Mouse (Mus musculus) ES-CJ7 (cell line): ENCODE measurements around the gene Rccd1.

Experiments used
- DNase-seq: peaks from one replicate; pipeline ENCODE4 v3.0.0; 2011; ENCODE audit warnings: low read depth, low spot score

The Rccd1 gene

DNA sequence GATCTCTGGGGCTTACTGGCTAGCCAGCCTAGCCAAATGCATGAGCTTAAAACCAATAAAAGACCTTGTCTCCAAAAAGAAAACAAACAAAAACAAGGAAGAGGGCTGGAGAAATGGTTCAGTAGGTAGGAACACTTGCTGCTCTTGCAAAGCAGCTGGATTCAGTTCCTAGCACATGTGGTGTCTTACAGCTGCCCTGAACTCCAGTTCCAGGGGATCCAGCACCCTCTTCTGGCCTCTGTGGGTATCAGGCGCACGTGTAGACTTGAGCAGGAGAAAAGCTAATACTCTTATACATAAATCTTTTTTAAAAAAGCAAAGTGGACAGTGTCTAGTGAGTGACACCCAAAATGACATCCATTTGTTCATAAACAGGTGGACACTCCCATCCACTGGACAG, 22.7 kb downstream of the Rccd1 start:
- peak; percentile 41 for DNase-seq

DNA sequence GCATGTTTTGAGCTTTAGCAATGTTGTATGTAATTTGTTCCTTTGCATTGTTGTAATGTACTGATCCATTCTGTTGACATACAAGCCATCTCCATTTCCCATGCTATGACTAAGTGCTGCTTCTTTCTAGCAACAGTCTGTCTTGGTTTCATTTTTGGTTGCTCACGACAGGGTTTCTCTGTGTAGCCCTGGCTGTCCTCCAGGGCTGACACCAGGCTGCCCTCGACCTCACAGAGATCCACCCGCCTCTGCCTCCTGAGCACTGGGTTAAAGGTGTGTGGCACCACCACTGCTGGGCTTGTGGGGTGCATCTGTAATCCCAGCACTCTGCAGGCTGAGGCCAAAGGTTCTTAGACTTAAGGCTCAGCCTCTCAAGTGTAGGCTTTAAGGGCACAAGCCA, 24.7 kb downstream of the Rccd1 start:
- no peak for DNase-seq

DNA sequence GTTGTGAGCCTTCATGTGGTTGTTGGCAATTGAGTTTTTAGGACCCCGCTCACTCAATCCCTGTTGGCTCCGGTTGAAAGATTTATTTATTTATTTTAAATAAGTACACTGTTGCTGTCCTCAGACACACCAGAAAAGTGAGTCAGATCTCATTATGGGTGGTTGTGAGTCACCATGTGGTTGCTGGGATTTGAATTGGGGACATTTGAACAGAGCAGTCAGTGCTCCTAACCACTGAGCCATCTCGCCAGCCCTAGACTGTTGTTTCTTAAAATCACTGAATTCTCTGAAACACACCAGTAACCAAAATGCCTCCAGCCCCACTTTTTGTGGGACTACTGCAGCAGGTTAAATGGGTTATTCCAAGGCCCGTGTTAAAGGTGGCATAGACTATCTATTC, 25.5 kb downstream of the Rccd1 start:
- DNase-seq: no peak

- no peak for DNase-seq
Measured at GRCm38 (mm10) chr7:80297041-80297440, 27.2 kb downstream of the Rccd1 start.

DNA sequence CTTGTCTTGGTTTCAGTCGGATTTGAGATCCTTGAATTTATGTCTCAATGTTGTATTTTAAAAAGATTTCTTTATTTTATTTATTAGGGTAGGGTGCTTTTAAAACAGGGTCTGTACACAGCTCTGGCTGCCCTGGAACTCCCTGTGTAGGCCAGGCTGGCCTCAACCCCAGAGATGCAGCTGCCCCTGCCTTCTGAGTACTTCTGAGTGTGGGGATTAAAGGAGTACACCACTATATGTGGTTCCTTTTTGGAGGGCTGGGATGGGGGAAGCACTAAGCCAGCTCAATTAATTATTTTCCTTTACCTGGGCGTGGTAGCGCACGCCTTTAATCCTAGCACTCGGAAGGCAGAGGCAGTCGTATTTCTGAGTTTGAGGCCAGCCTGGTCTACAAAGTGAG, 27.8 kb downstream of the Rccd1 start:
- no peak for DNase-seq

DNA sequence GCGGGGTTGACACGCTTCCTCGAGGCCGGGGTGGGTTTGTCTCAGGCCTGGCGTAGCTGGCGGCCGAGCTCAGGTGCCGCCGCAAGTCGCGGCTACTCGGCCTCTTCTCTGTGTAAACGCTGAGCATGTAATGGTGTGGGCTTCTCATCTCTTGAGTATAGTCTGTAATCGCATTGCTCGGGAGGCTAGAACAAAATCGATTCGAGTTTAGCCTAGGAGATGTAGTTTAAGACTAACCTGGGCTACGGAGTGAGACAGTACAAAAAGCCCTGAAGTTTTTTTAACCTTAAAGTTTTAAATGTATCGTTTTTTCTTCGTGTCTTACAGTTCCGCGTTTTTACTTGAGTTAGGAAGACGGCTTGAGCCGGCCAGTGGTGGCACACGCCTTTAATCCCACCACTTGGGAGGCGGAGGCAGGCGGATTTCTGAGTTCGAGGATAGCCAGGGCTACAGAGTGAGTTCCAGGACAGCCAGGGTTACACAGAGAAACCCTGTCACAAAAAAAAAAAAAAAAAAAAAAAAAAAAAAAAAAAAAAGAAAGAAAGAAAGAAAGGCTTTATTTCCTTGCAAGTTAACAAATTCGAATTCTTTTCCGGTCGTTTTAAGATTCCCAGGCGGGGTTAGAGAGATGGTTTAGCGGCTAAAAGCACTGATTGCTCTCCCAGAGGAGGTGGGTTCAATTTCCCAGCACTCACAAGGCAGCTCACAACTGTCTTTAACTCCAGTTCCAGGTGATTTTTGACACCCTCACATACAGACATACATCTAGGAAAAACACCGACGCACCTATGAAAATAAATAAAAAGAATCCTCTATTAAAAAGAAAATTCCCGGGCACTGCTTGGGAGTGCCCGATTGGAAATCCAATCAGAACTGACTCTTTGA, 29.2 kb downstream of the Rccd1 start:
- no peak for DNase-seq

DNA sequence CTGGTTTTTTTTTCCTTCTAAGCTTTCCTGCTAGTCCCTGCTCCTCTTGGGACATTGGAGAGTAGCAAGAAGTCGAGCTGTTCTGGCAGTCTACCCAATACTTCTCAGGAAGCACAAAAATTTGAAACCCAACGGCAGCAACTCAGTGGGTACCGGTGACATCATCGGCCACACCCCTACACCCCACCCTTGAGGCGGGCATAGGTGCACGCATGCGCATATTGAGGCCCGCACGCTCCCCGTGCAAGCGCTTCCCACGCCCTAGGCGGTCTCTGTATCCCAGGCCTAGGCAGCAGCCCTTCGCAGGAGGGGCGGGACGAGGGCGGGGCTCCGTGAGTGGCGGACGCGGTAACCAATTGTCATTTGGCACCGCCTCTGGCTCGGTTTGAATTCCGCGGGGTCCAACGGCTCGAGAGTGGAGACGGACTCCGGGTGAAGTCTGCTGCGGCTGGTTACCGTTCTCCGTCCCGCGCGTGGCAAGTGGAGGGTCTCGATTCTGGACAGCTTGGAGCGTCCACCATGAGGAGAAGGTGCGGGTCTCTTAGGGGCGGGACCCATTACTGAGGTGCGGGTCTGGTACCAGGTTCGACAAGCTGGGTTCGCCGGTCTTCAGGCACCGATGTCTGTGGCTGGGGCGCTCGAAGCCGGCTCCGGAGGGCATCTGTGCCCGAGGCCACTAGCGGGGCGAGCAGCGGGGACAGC, 30.0 kb downstream of the Rccd1 start, which contains the start of gene Prc1:
Prc1 (plus strand) TSS at position 389 of the 702 bp plus-strand sequence.
- DNase-seq: peak; percentile 98

GRCm38 (mm10) chr7:80287736-80288135, 36.5 kb downstream of the Rccd1 start:
- no peak for DNase-seq

DNA sequence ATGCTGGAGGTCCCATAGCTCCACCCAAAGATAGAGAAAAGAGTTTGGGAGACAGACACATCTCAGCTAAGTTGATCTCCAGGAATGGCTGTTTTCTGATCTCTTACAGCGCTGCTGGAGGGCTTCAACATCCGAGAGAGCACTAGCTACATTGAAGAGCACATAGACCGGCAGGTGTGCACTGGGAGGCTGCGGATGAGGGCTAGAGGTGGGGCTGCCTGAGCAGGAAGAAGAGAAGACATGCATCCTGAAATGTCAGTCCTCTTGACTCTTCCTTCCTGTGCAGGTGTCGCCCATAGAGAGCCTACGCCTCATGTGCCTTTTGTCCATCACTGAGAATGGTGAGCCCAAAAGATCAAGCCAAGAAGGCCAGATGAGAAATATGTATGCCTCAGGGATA, 38.5 kb downstream of the Rccd1 start:
- DNase-seq: no peak

GRCm38 (mm10) chr7:80284391-80284790, 39.9 kb downstream of the Rccd1 start:
- no peak for DNase-seq

GRCm38 (mm10) chr7:80283226-80283918, 40.9 kb downstream of the Rccd1 start:
- DNase-seq: no peak

DNA sequence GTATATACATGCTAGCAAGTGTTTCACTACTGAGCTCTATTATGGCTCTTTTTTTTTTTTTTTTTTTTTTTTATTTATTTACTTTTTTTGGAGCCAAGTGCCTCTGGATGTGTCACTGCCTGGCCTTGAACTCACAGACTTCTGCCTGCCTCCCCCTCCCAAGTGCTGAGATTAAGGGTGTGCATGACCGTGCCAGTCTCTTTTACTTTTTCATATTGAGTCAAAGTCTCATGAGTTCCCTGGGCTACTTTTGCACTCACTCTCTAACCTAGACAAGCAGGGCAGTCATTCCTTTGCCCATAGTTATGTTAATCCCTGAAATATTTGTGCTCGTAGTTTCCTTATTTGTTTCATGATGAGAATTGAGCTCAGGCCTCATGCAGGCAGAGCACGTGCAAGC, 42.6 kb downstream of the Rccd1 start:
- no peak for DNase-seq

DNA sequence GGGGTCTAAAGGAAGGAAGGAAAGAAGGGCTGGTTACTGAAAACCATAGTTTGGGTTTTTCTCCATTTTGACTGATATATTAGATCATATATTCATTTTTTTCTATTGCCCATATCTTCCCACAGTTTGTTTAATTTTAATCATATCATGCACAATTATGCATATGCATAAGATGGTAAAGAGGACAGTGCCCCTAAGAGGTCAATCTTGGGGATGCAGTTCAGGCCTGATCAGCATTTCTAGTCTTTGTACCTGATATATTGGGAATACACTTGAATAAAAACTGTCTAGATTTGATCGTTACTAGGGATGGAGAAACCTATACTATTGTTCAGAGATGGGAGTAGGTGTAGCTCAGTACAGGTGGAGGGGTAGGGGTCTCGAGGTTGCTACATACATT, 43.3 kb downstream of the Rccd1 start:
- DNase-seq: no peak

DNA sequence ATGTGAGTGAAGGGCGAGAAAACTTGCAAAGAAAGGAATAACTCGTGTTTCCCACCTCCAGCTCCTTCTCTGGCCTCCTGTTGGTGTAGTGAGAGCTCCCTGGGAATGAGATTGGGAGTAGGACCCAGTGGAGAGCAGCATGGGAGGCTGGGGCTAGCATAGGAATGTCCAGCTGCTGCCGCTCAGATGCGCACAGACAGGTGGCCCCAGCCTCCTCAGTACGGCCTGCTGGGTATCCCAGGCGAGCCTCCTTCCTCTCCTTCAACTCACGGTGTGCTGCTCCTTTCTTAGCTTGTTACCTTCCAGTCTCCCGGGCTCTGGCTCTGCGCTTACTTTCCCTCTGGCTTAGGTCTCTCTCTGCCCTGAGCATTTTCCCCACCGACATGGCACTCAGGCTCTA, 44.2 kb downstream of the Rccd1 start:
- DNase-seq: no peak

- no peak for DNase-seq
Measured at GRCm38 (mm10) chr7:80276374-80276773, 47.9 kb downstream of the Rccd1 start.

- DNase-seq: no peak
Measured at GRCm38 (mm10) chr7:80273456-80273855, 50.8 kb downstream of the Rccd1 start.

- DNase-seq: no peak
Measured at GRCm38 (mm10) chr7:80269751-80270255, 54.5 kb downstream of the Rccd1 start.

- peak; percentile 94 for DNase-seq
Measured at GRCm38 (mm10) chr7:80268897-80269750, 55.1 kb downstream of the Rccd1 start, which contains the start of gene Vps33b. Gene Vps33b, plus strand, starts transcription at chr7:80269649.

DNA sequence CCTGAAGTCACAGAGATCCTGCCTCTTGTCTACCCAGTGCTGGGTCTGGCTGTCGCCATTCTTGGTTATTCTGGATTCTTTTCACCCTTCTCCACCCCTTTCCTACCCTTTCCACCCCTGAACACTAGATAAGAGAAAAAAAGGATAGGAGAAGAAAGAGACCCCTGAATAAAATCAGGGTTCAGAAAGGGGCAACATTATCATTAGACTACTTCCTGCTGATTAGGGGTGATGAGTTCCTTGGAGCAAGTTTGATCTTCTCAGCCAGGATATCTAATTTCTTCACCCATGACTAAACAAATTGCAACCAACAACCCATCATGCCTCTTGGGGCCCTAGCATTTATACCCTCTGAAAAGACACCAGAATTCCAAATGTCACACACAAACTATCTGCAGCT, 56.5 kb downstream of the Rccd1 start:
- DNase-seq: no peak

GRCm38 (mm10) chr7:80264606-80265005, 59.6 kb downstream of the Rccd1 start:
- DNase-seq: no peak

- peak; percentile 48 for DNase-seq
Measured at GRCm38 (mm10) chr7:80261372-80261990, 62.8 kb downstream of the Rccd1 start.
